Mouse (Mus musculus) myocyte (in vitro differentiated cells): ENCODE measurements at regions not wholly inside any gene's neighbourhood (a gene's known extent, or its start where the extent isn't known, plus 50 kb on each side); places are given as distances from the start of the nearest gene placed in this dataset.

Experiments
- CEBPB ChIP-seq: IDR thresholded peaks from 2 replicates; pipeline ENCODE4 v1.6.1; 2011; ENCODE audit warnings: mild to moderate bottlenecking, moderate library complexity; ENCODE audit not compliant: poor library complexity, insufficient read depth, severe bottlenecking
- POLR2A ChIP-seq: IDR thresholded peaks from one replicate; pipeline ENCODE4 v1.6.1; 2011; ENCODE audit warnings: low read depth, mild to moderate bottlenecking, control low read depth, moderate library complexity; ENCODE audit not compliant: insufficient read length
- TCF3 ChIP-seq: IDR thresholded peaks from one replicate; pipeline ENCODE4 v1.6.1; 2011; ENCODE audit warnings: low read depth, control low read depth; ENCODE audit not compliant: insufficient read length

DNA sequence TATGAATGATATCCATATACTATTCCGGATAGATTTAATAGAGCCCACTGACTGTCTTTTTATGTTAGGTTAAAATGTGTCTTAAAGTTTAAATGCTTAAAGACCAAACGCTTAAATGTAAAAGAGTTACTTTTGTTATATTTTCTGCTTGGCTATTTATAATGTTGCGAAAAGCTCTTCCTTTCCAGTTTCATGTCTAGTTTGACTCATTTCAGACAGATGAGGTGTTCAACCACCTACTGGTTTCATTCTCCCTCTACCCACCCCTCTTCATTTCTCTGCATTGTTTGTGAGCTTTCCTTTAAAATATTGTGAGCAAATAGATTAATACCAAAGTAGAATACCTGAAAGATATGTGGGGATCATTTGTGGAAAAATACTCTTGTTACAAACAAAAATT lies 1163.8 kb downstream of the D3Ertd751e start:
- TF ChIP-seq POLR2A (no peak), TCF3 (no peak), CEBPB (no peak)
